Mouse (Mus musculus) testis, adult 2 months (tissue): Measurements from ENCODE around the gene Cnmd. TPM values are rescaled to one million over a fixed set of nuclear protein-coding genes. Genes with fewer than 3 reads are reported as not detected.

ENCODE experiments used
- H3K27ac ChIP-seq: fragments of 200-500 bp; 2 replicates; pipeline ENCODE4 v1.5.1; 2012; ENCODE audit warnings: low read depth, low read length; ENCODE audit not compliant: control insufficient read depth, insufficient read depth
- H3K27me3 ChIP-seq: fragments of 200-500 bp; 2 replicates; pipeline ENCODE4 v1.6.1; 2012; ENCODE audit warnings: mild to moderate bottlenecking, low read length, moderate library complexity; ENCODE audit not compliant: control insufficient read depth, insufficient read depth
- H3K36me3 ChIP-seq: fragments of 200-500 bp; 2 replicates; pipeline ENCODE4 v1.6.1; 2012; ENCODE audit warnings: mild to moderate bottlenecking, low read length; ENCODE audit not compliant: control insufficient read depth, insufficient read depth
- H3K4me1 ChIP-seq: fragments of 200-500 bp; 2 replicates; pipeline ENCODE4 v1.6.1; 2012; ENCODE audit warnings: low read length; ENCODE audit not compliant: control insufficient read depth, insufficient read depth
- H3K4me3 ChIP-seq: fragments of 200-500 bp; 2 replicates; pipeline ENCODE4 v1.5.1; 2012; ENCODE audit warnings: low read depth, mild to moderate bottlenecking, low read length, moderate library complexity, mixed read lengths; ENCODE audit not compliant: control insufficient read depth
- CTCF ChIP-seq: fragments of 200-500 bp; IDR thresholded peaks from 2 replicates; pipeline ENCODE4 v1.5.1; 2012; ENCODE audit warnings: low read depth, mild to moderate bottlenecking, inconsistent platforms, low read length, moderate library complexity; ENCODE audit not compliant: control insufficient read depth, insufficient read depth, insufficient replicate concordance
- POLR2A ChIP-seq: fragments of 200-500 bp; IDR thresholded peaks from 2 replicates; pipeline ENCODE4 v1.6.1; 2012; ENCODE audit warnings: low read depth, mild to moderate bottlenecking, inconsistent platforms, low read length, moderate library complexity; ENCODE audit not compliant: control insufficient read depth
- polyA plus RNA-seq: library from polyadenylated mRNA; depleted of rRNA; stranded (reverse); fragments of >200 nt; gene quantifications from 2 replicates; pipeline ENCODE4 v1.2.3, GENCODE M21; 2012

The Cnmd gene
- polyA plus RNA-seq, 1 experiment: 2.6 TPM

DNA sequence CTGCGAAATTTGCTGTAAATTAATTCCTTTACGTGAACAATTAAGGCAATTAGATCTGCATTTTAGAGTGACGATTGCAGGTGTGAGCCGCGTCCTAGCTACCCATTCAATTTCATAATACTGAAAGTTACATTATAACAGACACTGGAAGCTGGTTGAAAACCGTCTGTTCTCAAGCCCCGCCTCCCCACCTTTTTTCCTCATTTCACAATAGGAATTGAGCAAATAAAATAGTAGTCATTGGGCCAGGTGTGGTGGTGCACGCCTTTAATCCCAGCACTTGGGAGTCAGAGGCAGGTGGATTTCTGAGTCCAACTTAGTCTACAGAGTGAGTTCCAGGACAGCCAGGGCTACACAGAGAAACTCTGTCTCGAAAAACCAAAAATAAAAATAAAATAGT, 19.9 kb downstream of the Cnmd start:
- Histone ChIP-seq H3K4me3 (no peak overlapping the region), H3K36me3 (no peaks in the 10 kb centered on the region), H3K27ac (no peak overlapping the region), H3K4me1 (no peaks in the 10 kb centered on the region; the same call in 1 of the 2 replicates), H3K27me3 (no peaks in the 10 kb centered on the region)
- TF ChIP-seq CTCF: no peak
- no peak for TF ChIP-seq POLR2A

DNA sequence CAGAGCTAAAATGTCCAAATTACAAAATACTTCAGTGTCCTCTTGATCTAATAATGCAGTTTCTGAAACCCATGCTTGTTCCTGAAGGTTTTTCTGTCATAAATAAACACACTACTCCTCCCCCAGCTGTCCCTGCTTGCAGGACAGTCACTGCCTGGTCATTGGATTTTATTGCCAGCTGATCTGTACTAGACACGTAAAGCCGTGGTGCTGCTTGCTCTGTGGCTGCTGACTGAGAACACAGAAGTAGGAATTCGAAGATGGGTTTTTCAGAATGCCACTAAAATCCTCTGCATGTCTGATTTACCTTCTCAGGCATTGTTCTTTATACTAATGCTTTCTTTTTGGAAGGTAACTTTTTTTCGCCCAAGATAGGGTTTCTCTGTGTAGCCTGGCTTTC, 25.2 kb downstream of the Cnmd start:
- H3K27me3 ChIP-seq: no peaks in the 10 kb centered on the region
- H3K27ac ChIP-seq: no peak overlapping the region
- H3K36me3 ChIP-seq: no peaks in the 10 kb centered on the region
- H3K4me1 ChIP-seq: no peaks in the 10 kb centered on the region
- H3K4me3 ChIP-seq: no peak overlapping the region
- TF ChIP-seq CTCF: no peak

GRCm38 (mm10) chr14:79633196-79633595, 28.8 kb downstream of the Cnmd start:
- Histone ChIP-seq H3K27me3 (no peaks in the 10 kb centered on the region), H3K36me3 (no peaks in the 10 kb centered on the region), H3K4me1 (no peaks in the 10 kb centered on the region), H3K4me3 (no peak overlapping the region), H3K27ac (no peak overlapping the region)
- TF ChIP-seq POLR2A: no peak
- no peak for TF ChIP-seq CTCF

DNA sequence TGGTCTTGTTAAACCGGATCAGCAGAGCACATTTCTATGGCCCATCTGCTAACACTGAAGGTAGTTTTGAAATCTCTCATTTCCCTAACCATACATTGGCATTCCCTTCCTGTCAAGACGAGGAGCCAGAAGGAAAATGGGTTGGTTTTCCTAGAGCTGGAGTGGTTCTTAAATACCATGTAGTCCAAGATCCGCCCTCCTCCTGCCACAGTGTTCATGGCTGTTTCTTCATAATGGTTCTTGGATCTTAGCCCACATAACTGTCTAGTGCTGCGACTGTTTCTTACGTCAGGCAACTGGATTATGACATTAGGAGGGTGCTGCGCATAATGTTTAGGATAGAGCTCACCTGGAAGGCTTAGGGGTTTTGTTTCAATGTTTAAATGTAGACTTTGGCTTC, 29.6 kb downstream of the Cnmd start:
- Histone ChIP-seq H3K4me3 (no peak overlapping the region), H3K4me1 (no peaks in the 10 kb centered on the region), H3K36me3 (no peaks in the 10 kb centered on the region), H3K27me3 (no peaks in the 10 kb centered on the region), H3K27ac (no peak overlapping the region)
- TF ChIP-seq POLR2A: no peak
- TF ChIP-seq CTCF: no peak

DNA sequence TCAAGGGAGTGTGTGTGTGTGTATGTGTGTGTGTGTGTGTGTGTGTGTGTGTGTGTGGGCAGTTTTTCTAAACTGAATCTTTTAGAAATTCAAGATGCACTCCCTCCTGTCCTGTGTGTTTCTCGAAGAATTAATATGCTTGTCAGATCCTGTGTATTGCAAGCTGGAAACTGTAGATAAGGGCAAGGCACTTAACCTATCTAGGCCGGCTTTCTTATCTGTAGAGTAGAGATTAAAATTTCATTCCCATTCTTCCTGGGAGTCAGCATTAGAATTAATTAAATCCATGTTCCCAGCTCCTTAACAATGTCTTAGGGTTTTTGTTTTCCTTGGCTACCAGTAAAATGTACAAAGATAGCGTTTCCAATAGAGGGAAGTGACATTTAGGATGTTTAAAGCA, 40.8 kb downstream of the Cnmd start:
- Histone ChIP-seq H3K27me3 (no peaks in the 10 kb centered on the region), H3K27ac (no peak overlapping the region), H3K36me3 (no peaks in the 10 kb centered on the region; the same call in 1 of the 2 replicates)

DNA sequence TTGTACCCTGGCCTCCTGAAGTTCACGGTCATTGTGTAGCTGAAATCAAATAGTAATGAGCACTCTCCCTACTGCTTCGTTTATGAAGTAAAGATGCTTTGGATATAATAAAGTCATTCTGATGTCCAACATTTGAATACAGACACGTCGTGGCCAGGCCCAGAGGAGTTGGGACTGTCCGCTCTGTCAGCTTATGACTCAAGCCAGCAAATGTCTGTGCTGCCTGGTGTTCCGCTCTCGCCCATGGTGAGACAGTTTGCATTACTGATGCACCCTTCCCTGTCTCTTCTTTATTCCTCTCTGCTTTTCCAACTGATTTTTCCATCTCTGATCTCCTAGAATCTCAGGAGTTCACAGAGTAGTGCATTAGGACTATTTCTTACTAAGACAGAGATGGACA, 42.2 kb downstream of the Cnmd start:
- H3K36me3 ChIP-seq: no peaks in the 10 kb centered on the region; the same call in 1 of the 2 replicates
- no peak for TF ChIP-seq CTCF
- no peak for TF ChIP-seq POLR2A
- no peak overlapping the region for H3K27ac ChIP-seq
- no peaks in the 10 kb centered on the region for H3K4me1 ChIP-seq
- no peak overlapping the region for H3K4me3 ChIP-seq
- no peaks in the 10 kb centered on the region for H3K27me3 ChIP-seq

More for the DNA sequence above, 40.8 kb downstream of the Cnmd start:
- H3K4me1 ChIP-seq: no peaks in the 10 kb centered on the region
- no peak overlapping the region for H3K4me3 ChIP-seq
- TF ChIP-seq POLR2A (no peak), CTCF (no peak)

GRCm38 (mm10) chr14:79617121-79617828, 44.7 kb downstream of the Cnmd start:
- Histone ChIP-seq H3K27ac (no peak overlapping the region), H3K4me1 (no peaks in the 10 kb centered on the region), H3K4me3 (no peak overlapping the region), H3K27me3 (no peaks in the 10 kb centered on the region), H3K36me3 (no peaks in the 10 kb centered on the region)
- TF ChIP-seq CTCF: no peak
- TF ChIP-seq POLR2A: no peak

DNA sequence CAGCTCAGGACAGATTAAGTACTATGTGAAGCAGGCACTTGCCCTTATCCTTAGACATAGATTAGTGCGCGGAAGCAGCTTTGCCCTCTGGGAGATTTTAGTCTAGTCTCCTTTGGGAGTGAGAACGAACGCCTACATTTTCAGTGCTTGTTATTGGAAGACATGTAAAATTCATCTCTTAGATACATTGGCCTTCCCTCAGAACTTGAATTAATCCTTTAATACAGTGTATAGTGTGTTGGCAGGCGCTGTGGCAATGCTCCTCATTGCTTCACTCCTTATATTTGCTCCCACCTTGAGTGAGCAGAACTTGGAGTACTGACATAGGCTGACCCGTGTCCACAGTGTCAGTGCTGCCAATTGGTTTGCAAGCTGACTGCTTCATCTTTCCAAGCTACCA, 53.7 kb downstream of the Cnmd start:
- no peak overlapping the region for H3K27ac ChIP-seq
- TF ChIP-seq CTCF: no peak
- no peak for TF ChIP-seq POLR2A
- H3K4me1 ChIP-seq: no peaks in the 10 kb centered on the region
- no peaks in the 10 kb centered on the region for H3K27me3 ChIP-seq
- H3K4me3 ChIP-seq: no peak overlapping the region
- H3K36me3 ChIP-seq: peaks cover 2% of the 10 kb centered on the region; the same call in 1 of the 2 replicates
